Mouse (Mus musculus) limb, embryonic 12.5 days (tissue): ENCODE data around the gene Fgd5. TPM values are rescaled to one million over a fixed set of nuclear protein-coding genes. Genes with fewer than 3 reads are reported as not detected.
A peak's percentile ranks its signal among the peaks of the same experiment; 100 is the strongest.

Source experiments
- ATAC-seq: fragments of 200-750 bp; cut with Nextera tagmentation; 2 replicates; pipeline ENCODE4 v1.8.0; 2017; ENCODE audit warnings: low read depth, moderate TSS enrichment; ENCODE audit not compliant: insufficient number of reproducible peaks, insufficient read depth, low FRiP score, low TSS enrichment
- H3K27ac ChIP-seq: fragments of 300-500 bp; sonication (generic); 2 replicates; pipeline ENCODE4 v1.5.1; 2016; ENCODE audit warnings: mild to moderate bottlenecking, moderate library complexity
- H3K27me3 ChIP-seq: fragments of 300-500 bp; sonication (generic); 2 replicates; pipeline ENCODE4 v1.6.1; 2016; ENCODE audit warnings: mild to moderate bottlenecking, moderate library complexity
- H3K36me3 ChIP-seq: fragments of 300-500 bp; sonication (generic); 2 replicates; pipeline ENCODE4 v1.6.1; 2016; ENCODE audit warnings: mild to moderate bottlenecking, moderate library complexity
- H3K4me1 ChIP-seq: fragments of 300-500 bp; sonication (generic); replicated peaks from 2 replicates; pipeline ENCODE4 v1.6.1; 2016
- H3K4me2 ChIP-seq: fragments of 300-500 bp; sonication (generic); 2 replicates; pipeline ENCODE4 v1.6.1; 2016; ENCODE audit warnings: mild to moderate bottlenecking, moderate library complexity
- H3K4me3 ChIP-seq: fragments of 300-500 bp; sonication (generic); replicated peaks from 2 replicates; pipeline ENCODE4 v1.5.1; 2016; ENCODE audit warnings: mild to moderate bottlenecking
- H3K9ac ChIP-seq: fragments of 300-500 bp; sonication (generic); replicated peaks from 2 replicates; pipeline ENCODE4 v1.6.1; 2016; ENCODE audit warnings: mild to moderate bottlenecking, moderate library complexity
- H3K9me3 ChIP-seq: fragments of 300-500 bp; sonication (generic); 2 replicates; pipeline ENCODE4 v1.6.1; 2016; ENCODE audit warnings: mild to moderate bottlenecking, moderate library complexity
- WGBS: fragments of 180-500 bp; shearing (Covaris S2); methylation state at CpG from one replicate; pipeline ENCODE4 v1.1.7; 2016; 5-methylcytosine and 5-hydroxymethylcytosine counted together
- polyA plus RNA-seq: library from polyadenylated mRNA; unstranded; fragments of >200 nt; fragmentation: Nextera tagmentation; extraction: Ambion mirVana; gene quantifications from 2 replicates; pipeline ENCODE4 v1.2.1, GENCODE M21; 2016

The Fgd5 gene
- polyA plus RNA-seq, 1 experiment from 2014 or later: 5.8 TPM

GRCm38 (mm10) chr6:91979301-91979996 is 771 bp downstream of the Fgd5 start:
- 8% methylated on average over 23 of the region's 23 CpGs for WGBS
- peaks cover 54% of the 10 kb centered on the region for H3K27me3 ChIP-seq

GRCm38 (mm10) chr6:91980011-91980410 is 1.3 kb downstream of the Fgd5 start:
- Histone ChIP-seq H3K27me3 (peaks cover 54% of the 10 kb centered on the region), H3K4me2 (0 out of 2 replicates have a peak overlapping the region, but pooled peaks have one; percentile 90), H3K9me3 (no peaks in the 10 kb centered on the region), H3K4me3 (peak overlapping the region; percentile 60; the same call in 1 of the 2 replicates), H3K9ac (no peak overlapping the region), H3K36me3 (no peaks in the 10 kb centered on the region), H3K27ac (no peak overlapping the region), H3K4me1 (0 out of 2 replicates have a peak, but pooled peaks cover 3% of the 10 kb centered on the region)
- WGBS: 48% methylated on average over 3 of the region's 3 CpGs
- ATAC-seq: no peak

More at GRCm38 (mm10) chr6:91979301-91979996, 771 bp downstream of the Fgd5 start:
- 0 out of 2 replicates have a peak, but pooled peaks cover 3% of the 10 kb centered on the region for H3K4me1 ChIP-seq
- H3K4me3 ChIP-seq: peak overlapping the region; percentile 60
- H3K27ac ChIP-seq: no peak overlapping the region
- H3K9me3 ChIP-seq: no peaks in the 10 kb centered on the region
- peak overlapping the region; percentile 70 for H3K9ac ChIP-seq
- ATAC-seq: no peak
- H3K4me2 ChIP-seq: peak overlapping the region; percentile 90
- no peaks in the 10 kb centered on the region for H3K36me3 ChIP-seq

GRCm38 (mm10) chr6:91990101-91990500 is 11.4 kb downstream of the Fgd5 start:
- Histone ChIP-seq H3K9ac (no peak overlapping the region), H3K4me3 (no peak overlapping the region), H3K36me3 (no peaks in the 10 kb centered on the region), H3K27ac (no peak overlapping the region), H3K27me3 (peaks cover 4% of the 10 kb centered on the region; the same call in 1 of the 2 replicates), H3K4me1 (no peaks in the 10 kb centered on the region), H3K4me2 (no peak overlapping the region), H3K9me3 (no peaks in the 10 kb centered on the region)
- ATAC-seq: no peak
- 93% methylated on average over 8 of the region's 8 CpGs for WGBS

GRCm38 (mm10) chr6:91992823-91993222 is 14.1 kb downstream of the Fgd5 start:
- H3K9me3 ChIP-seq: no peaks in the 10 kb centered on the region
- H3K4me2 ChIP-seq: no peak overlapping the region
- 70% methylated on average over 2 of the region's 2 CpGs for WGBS
- no peak for ATAC-seq
- H3K9ac ChIP-seq: no peak overlapping the region
- no peak overlapping the region for H3K27ac ChIP-seq
- H3K4me1 ChIP-seq: no peaks in the 10 kb centered on the region; the same call in 1 of the 2 replicates
- no peak overlapping the region for H3K4me3 ChIP-seq
- no peaks in the 10 kb centered on the region for H3K36me3 ChIP-seq
- H3K27me3 ChIP-seq: peaks cover 4% of the 10 kb centered on the region; the same call in 1 of the 2 replicates

- Histone ChIP-seq H3K27me3 (peaks cover 4% of the 10 kb centered on the region; the same call in 1 of the 2 replicates), H3K9me3 (no peaks in the 10 kb centered on the region), H3K4me3 (no peak overlapping the region), H3K9ac (no peak overlapping the region), H3K4me1 (no peaks in the 10 kb centered on the region; the same call in 1 of the 2 replicates), H3K27ac (no peak overlapping the region), H3K36me3 (no peaks in the 10 kb centered on the region), H3K4me2 (no peak overlapping the region)
- ATAC-seq: no peak
- WGBS: 73% methylated on average over 8 of the region's 8 CpGs
Measured at GRCm38 (mm10) chr6:91993795-91994505, 15.3 kb downstream of the Fgd5 start.

GRCm38 (mm10) chr6:91996072-91996471 is 17.4 kb downstream of the Fgd5 start:
- H3K9ac ChIP-seq: no peak overlapping the region
- H3K4me3 ChIP-seq: no peak overlapping the region
- ATAC-seq: no peak
- H3K36me3 ChIP-seq: no peaks in the 10 kb centered on the region
- H3K27me3 ChIP-seq: peaks cover 4% of the 10 kb centered on the region; the same call in 1 of the 2 replicates
- H3K9me3 ChIP-seq: no peaks in the 10 kb centered on the region
- H3K4me2 ChIP-seq: no peak overlapping the region
- 57% methylated on average over 8 of the region's 8 CpGs for WGBS
- H3K27ac ChIP-seq: no peak overlapping the region
- H3K4me1 ChIP-seq: no peaks in the 10 kb centered on the region; the same call in 1 of the 2 replicates

- H3K9me3 ChIP-seq: no peaks in the 10 kb centered on the region
- ATAC-seq: no peak; the same call in 1 of the 2 replicates
- no peak overlapping the region for H3K4me3 ChIP-seq
- WGBS: 94% methylated on average over 1 of the region's 1 CpGs
- H3K4me2 ChIP-seq: no peak overlapping the region
- no peak overlapping the region for H3K9ac ChIP-seq
- peaks cover 26% of the 10 kb centered on the region for H3K4me1 ChIP-seq
- H3K27me3 ChIP-seq: no peaks in the 10 kb centered on the region; the same call in 1 of the 2 replicates
- no peak overlapping the region for H3K27ac ChIP-seq
- H3K36me3 ChIP-seq: no peaks in the 10 kb centered on the region
Measured at GRCm38 (mm10) chr6:92002558-92003285, 24.0 kb downstream of the Fgd5 start.

GRCm38 (mm10) chr6:92003646-92004045 is 25.0 kb downstream of the Fgd5 start:
- Histone ChIP-seq H3K36me3 (no peaks in the 10 kb centered on the region), H3K27ac (peak overlapping the region; percentile 4; the same call in 1 of the 2 replicates), H3K4me1 (peaks cover 26% of the 10 kb centered on the region), H3K4me2 (no peak overlapping the region), H3K27me3 (no peaks in the 10 kb centered on the region), H3K9ac (no peak overlapping the region), H3K4me3 (no peak overlapping the region), H3K9me3 (no peaks in the 10 kb centered on the region)
- 33% methylated on average over 2 of the region's 2 CpGs for WGBS
- no peak for ATAC-seq

GRCm38 (mm10) chr6:92004137-92004805 is 25.6 kb downstream of the Fgd5 start:
- no peaks in the 10 kb centered on the region for H3K36me3 ChIP-seq
- no peaks in the 10 kb centered on the region for H3K9me3 ChIP-seq
- no peak overlapping the region for H3K4me3 ChIP-seq
- H3K27me3 ChIP-seq: no peaks in the 10 kb centered on the region
- ATAC-seq: no peak
- peak overlapping the region; percentile 7; the same call in 1 of the 2 replicates for H3K27ac ChIP-seq
- H3K9ac ChIP-seq: no peak overlapping the region
- WGBS: 10% methylated on average over 6 of the region's 6 CpGs
- H3K4me1 ChIP-seq: peaks cover 27% of the 10 kb centered on the region
- H3K4me2 ChIP-seq: no peak overlapping the region

GRCm38 (mm10) chr6:92004806-92005205 is 26.1 kb downstream of the Fgd5 start:
- Histone ChIP-seq H3K4me3 (no peak overlapping the region), H3K27me3 (no peaks in the 10 kb centered on the region), H3K36me3 (no peaks in the 10 kb centered on the region), H3K27ac (0 out of 2 replicates have a peak overlapping the region, but pooled peaks have one; percentile 7), H3K4me1 (peaks cover 30% of the 10 kb centered on the region), H3K9ac (no peak overlapping the region), H3K4me2 (no peak overlapping the region), H3K9me3 (no peaks in the 10 kb centered on the region)
- no peak for ATAC-seq
- WGBS: 18% methylated on average over 3 of the region's 3 CpGs
